Mouse (Mus musculus) mature B cell (primary cell): ENCODE measurements around the gene Serpina12.

Experiments
- in situ Hi-C: fragments of 300-500 bp; cut with MboI; formaldehyde crosslinking; loops from 2 replicates; pipeline ENCODE4 v1.14.3; 2019

Serpina12 gene

GRCm38 (mm10) chr12:104044343-104044742 lies at the start of gene Serpina12:
Gene Serpina12 (minus strand): TSS chr12:104044443.
- in situ Hi-C loops = no loop called here

GRCm38 (mm10) chr12:104091303-104091702 lies 47.1 kb upstream of the Serpina12 start:
- in situ Hi-C loops = no loop called here

- in situ Hi-C loops = no loop called here
These were observed 45.9 kb upstream of the Serpina12 start for GRCm38 (mm10) chr12:104090119-104090518.

GRCm38 (mm10) chr12:104072286-104072685 lies 28.0 kb upstream of the Serpina12 start:
- in situ Hi-C loops = no loop called here

- in situ Hi-C loops = no loop called here
These were observed 27.5 kb upstream of the Serpina12 start for GRCm38 (mm10) chr12:104071708-104072107.

- in situ Hi-C loops = no loop called here
These were observed 25.4 kb upstream of the Serpina12 start for GRCm38 (mm10) chr12:104069620-104070019.

GRCm38 (mm10) chr12:104067549-104067948 lies 23.3 kb upstream of the Serpina12 start:
- in situ Hi-C loops = no loop called here

GRCm38 (mm10) chr12:104066241-104066640 lies 22.0 kb upstream of the Serpina12 start:
- in situ Hi-C loops = no loop called here

- in situ Hi-C loops = no loop called here
These were observed 20.8 kb upstream of the Serpina12 start for GRCm38 (mm10) chr12:104064996-104065395.

GRCm38 (mm10) chr12:104064532-104064931 lies 20.3 kb upstream of the Serpina12 start:
- in situ Hi-C loops = no loop called here

- in situ Hi-C loops = no loop called here
These were observed 17.6 kb upstream of the Serpina12 start for GRCm38 (mm10) chr12:104061862-104062261.

GRCm38 (mm10) chr12:104060126-104060525 lies 15.9 kb upstream of the Serpina12 start:
- in situ Hi-C loops = no loop called here

GRCm38 (mm10) chr12:104057531-104057930 lies 13.3 kb upstream of the Serpina12 start:
- in situ Hi-C loops = no loop called here

- in situ Hi-C loops = no loop called here
These were observed 12.8 kb upstream of the Serpina12 start for GRCm38 (mm10) chr12:104057050-104057449.

- in situ Hi-C loops = no loop called here
These were observed 11.5 kb upstream of the Serpina12 start for GRCm38 (mm10) chr12:104055755-104056154.

- in situ Hi-C loops = no loop called here
These were observed 9.8 kb upstream of the Serpina12 start for GRCm38 (mm10) chr12:104053995-104054394.

GRCm38 (mm10) chr12:104045713-104046112 lies 1.5 kb upstream of the Serpina12 start:
- in situ Hi-C loops = no loop called here

- in situ Hi-C loops = no loop called here
These were observed 1.5 kb downstream of the Serpina12 start for GRCm38 (mm10) chr12:104042753-104043152.

GRCm38 (mm10) chr12:104041401-104041800 lies 2.8 kb downstream of the Serpina12 start:
- in situ Hi-C loops = no loop called here

- in situ Hi-C loops = no loop called here
These were observed 6.1 kb downstream of the Serpina12 start for GRCm38 (mm10) chr12:104038181-104038580.

GRCm38 (mm10) chr12:104033752-104034151 lies 10.5 kb downstream of the Serpina12 start:
- in situ Hi-C loops = no loop called here

GRCm38 (mm10) chr12:104029986-104030385 lies 14.3 kb downstream of the Serpina12 start:
- in situ Hi-C loops = no loop called here

- in situ Hi-C loops = no loop called here
These were observed 29.0 kb downstream of the Serpina12 start for GRCm38 (mm10) chr12:104015280-104015679.

- in situ Hi-C loops = no loop called here
These were observed 30.6 kb downstream of the Serpina12 start, which contains the start of gene Serpina9 for GRCm38 (mm10) chr12:104013620-104014019. Gene Serpina9 (minus strand): TSS chr12:104013755.
